Mouse (Mus musculus) layer of hippocampus, adult 8-10 months (tissue): ENCODE results near the gene Snn. TPM values are rescaled to one million over a fixed set of nuclear protein-coding genes. Genes with fewer than 3 reads are reported as not detected.
"Not testable (repeated sequence)": the region's sequence is repeated elsewhere in the genome, so short reads cannot be mapped to it uniquely, and the experiment has no call there.

Experiments used
- DNase-seq, 2 experiments: peaks; one replicate each; pipeline ENCODE4 v3.0.0; 2022; ENCODE audit warnings: low spot score in 2 of 2
- total RNA-seq, 4 experiments: library from RNA; stranded (reverse); gene quantifications; 2 replicates each; pipeline ENCODE4 v1.2.4; 2022

The Snn gene
- total RNA-seq = 100 to 1,000 TPM; 137 to 163 (median 148) TPM

DNA sequence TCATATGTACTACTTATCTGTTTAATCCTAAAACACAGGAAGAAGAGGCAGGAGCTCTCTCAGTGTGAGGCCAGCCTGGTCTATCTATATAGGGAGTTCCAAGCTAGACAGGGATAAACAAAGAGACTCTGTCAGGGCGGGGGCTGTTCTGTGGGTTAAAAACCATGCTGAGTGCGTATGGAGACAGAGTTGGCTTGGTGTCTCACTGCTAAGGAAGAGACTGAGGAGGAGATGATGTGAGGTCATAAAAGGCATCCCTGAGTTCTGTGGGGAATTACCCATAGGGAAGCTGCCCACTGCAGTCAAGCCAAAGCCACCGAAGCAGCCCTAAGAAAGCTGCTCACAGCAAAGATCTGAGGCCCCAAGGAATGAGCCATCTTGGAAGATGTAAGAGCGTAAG, at the start of gene Snn:
TSS of gene Snn (plus strand) at position 301 of the 400 bp plus-strand sequence.
- DNase-seq = no peak

DNA sequence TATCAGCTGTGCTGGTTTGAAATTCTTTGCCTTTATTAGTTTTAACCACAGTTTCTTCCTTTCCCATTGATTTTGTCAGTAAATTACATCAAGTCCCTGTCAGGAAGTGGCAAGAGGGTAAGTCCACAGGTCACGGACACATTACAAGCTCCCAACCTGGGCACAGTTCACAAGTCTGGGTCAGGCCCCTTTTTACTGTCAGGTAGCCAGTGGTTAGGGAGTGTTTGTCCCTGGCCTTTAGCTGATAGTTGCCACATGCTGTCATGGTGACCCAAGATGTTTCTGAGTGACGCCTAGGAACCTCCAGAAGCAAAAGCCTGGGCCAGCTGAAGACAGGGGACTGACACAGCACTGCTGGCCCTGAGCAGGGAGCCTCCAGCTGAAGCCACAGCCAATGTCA, 49.5 kb upstream of the Snn start:
- no peak for DNase-seq

DNA sequence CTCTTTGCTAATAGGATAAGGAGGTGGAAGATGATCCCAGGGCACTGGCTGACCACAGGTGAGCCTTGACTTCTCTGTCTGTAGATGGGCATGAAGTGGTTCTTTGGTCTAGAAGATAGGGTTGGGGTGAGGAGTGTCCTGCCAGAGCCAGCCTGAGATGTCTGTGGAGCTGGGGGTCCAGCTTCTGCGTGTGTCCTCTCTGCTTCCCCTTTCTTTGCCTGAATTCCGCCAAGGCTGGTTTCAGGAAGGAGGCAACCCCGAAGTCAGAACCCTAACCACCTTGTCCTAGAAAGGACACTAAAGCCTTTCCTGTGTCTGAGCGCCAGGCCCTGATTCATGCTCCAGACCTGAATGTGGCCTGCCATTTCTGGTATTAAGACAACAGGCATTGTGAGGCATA, 48.8 kb upstream of the Snn start:
- no peak for DNase-seq

DNA sequence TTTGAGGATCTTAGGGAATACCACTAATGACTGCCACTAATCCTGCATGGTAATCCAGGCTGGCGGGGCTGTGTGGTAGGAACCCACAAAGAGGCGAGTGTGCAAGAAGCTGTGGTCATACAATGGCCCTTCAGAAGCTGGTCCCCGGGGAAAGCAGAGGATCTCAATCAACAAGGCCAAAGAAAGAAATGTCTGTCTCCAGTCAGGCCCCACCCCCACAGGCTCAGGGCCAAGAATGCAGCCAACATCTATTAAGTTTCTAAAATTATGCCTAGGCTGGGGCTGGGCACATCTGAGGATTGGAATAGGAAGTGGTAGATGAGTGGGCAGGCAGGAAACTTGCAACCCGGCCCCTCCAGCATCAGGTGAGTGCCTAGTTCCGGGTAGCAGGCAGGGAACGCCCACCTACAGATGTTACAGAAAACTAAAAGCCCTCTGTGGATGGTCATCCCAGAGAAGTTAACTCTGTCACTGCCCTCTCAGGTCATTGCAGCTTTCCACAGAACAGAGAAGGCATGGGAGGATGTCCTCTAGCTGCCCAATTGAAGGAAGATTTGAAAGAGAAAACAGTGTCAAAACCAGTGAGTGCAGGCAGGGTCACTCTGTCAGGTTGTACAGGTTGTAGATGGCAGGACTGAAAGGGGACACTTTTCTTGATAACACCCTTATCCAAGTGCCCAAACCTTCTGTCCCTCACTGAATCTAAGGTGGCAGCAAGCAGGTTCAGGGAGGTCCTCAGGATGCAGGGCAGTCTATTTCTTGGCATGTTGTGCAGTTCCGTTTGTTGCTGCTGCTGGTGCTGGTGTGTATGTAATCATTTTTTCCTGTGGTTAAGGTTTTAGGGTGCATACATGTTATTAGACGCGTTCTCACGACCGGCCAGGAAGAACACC, 47.9 kb upstream of the Snn start:
- peak; percentile 77 to 79 for DNase-seq

DNA sequence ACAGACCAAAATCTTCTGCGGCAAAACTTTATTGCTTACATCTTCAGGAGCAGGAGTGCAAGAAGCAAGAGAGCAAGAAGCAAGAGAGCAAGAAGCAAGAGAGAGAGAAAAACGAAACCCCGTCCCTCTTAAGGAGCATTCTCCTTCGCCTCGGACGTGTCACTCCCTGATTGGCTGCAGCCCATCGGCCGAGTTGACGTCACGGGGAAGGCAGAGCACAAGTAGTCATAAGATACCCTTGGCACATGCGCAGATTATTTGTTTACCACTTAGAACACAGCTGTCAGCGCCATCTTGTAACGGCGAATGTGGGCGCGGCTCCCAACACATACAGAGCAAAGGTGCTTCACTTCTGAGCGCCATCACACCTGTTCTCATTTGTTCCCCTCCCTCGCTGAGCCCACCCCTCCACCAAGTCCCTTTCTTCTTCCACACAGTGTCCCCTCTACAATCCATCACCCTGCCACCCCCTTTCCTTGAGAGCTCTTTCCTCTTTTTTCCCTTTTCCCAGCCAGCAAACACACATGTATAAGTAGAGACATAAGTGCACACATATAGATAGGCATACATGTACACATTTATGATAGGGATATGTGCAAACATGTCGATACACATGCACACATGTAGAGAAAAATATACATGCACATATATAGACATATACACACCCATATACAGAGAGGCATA, 47.1 kb upstream of the Snn start:
- not testable (repeated sequence) for DNase-seq

DNA sequence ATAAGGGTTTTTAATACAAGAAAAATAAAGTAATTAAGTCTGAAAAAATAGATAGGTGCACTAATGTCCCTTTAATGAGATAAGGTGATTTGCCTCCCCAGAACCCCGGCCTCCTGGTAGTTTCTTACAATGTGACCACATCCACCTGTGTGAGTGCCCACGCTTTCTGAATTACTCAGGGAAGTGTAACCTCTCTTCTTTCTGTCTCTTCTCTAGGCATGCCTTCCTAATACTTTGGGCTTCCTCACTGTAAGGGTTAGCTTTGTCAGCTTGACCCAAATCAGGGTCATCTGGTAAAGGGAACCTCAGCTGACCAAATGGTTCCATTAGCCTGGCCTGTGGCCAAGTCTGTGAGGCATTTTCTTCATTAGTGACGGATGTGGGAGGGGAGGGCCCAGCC, 46.3 kb upstream of the Snn start:
- DNase-seq = no peak

DNA sequence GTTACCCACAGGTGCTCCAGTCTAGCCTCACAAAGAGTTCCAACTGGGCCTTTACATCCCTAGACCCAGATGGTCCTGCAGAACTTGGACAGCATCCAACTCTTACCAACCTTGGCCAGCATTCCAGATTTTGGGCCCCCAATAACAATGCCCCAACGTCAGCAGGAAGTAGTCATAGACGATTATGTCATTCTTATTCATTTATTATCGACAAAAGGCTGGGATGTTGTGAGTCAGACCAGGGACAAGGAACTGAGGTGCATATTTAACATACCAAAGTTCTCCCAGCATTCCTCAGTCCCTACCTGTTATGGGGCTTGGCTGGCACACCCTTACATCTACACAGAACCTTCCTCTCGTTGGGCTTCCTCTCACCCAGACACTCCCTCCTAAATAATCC, 44.4 kb upstream of the Snn start:
- DNase-seq = no peak

DNA sequence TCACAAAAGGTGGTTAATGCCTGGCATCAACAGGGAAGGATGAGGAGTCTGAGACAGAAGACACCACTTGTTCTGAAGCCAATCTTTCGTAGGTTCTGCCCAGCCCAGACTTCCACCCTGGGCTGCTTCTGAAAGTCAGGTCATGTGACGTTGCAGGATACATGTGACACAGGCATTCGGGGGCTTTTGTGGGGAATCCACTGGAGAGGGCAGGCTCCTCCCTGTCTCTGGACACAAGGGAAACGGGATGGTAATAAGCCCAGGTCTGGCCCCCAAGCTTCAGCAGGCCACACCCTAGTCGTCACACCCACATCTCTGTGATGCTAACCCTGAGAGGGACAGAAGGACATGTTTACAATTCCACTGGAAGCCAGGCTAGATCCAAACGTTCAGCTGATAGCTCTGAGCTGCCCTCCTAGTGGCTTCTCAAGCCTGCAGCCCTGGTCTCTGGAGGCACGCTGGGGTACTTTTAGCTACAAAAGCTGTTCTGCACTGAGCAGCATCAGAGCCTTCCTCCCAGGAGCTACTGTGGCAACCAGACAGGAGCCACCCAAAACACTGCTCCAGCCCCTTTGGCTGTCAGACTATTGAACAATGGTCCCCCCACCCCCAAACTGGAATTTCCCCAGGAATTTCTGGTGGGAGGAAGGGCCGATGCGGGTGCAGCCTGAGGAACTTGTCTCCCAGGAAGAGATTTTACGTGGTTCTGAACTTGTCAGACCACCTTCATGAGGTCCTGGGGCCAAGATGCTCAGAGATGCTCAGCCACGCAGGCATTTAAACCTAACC, 42.7 kb upstream of the Snn start:
- DNase-seq = no peak

DNA sequence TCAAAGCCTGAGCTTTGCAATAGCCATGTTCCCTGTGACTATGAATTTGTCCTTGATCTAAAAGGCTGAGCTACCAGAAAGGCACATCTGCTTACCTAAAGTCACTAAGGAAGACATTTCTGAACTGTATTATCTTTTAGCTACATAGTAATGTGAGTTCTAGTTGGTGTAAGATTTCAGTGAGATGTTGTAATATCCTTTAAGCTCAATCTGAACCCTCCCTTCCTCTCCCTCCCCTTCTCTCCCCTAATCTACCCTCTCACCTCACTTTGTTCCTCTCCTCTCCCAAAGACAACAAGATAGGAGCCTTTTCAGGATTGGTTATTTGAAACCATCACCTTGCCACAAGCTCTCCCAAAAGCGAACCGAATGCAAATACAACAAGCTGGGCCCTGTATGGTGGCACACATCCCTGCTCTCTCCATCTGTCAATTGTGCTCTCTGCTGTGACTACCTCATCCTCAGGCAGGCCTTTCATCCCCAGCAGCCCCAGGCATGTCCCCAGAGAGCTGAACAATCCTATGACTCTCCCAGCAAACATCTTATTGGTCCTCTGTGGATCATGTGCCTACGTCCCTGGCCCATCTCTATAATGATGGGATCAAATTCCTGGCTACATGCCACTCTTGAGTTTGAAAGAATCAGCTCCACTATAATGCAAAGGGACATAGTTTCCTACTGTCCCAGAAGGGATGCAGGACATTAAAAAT, 39.2 kb upstream of the Snn start:
- no peak for DNase-seq

DNA sequence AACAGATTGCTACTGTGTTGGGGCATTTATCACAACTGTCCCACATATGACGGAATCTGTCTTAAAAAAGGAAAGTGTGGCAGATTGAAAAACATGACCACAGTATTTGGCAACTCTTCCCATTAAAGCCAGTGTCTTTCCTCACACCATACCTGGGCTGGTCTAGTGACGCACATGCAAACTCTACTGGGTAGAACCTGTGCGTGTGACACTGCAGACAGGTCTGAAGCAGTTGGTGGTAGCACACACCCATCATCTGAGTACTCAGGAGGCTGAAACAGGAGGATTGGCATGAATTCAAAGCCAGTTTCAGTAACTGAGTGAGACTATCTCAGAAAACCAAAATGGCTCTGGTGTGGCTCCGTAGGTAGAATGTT, 38.6 kb upstream of the Snn start:
- no peak for DNase-seq

DNA sequence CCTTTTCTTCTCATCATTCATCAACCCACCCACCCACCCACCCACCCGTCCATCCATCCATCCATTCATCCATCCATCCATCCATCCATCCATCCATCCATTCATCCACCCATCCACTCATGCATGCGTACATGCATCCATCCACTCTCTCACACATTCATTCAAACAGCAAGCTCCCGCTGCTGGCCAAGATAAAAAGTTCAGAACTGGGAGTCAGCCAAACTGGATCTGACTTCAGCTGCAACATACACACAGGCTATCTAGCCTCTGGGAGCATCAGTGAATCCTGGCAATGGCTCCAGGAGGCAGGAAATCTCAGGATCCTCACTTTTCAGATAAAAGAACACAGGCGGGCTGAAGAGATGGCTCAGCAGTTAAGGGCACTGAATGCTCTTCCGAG, 37.1 kb upstream of the Snn start:
- DNase-seq = no peak

DNA sequence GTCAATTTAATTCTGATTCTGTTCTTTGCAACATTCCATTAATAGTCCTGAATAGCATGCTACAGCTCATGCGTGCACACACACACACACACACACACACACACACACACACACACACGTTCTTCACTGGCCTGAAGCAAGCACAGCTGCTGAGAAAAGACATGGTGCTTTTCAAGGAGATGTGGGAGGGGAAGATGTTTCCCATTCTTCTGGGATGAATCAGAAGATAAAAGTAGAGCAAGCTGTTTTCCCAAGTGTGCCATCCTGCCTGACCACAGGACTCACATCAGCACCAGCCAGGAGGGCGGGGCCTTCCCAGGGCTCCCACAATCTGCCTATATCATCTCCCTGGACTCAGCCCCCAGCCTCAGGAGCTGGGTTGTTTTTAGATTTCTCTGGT, 35.9 kb upstream of the Snn start:
- no peak for DNase-seq

DNA sequence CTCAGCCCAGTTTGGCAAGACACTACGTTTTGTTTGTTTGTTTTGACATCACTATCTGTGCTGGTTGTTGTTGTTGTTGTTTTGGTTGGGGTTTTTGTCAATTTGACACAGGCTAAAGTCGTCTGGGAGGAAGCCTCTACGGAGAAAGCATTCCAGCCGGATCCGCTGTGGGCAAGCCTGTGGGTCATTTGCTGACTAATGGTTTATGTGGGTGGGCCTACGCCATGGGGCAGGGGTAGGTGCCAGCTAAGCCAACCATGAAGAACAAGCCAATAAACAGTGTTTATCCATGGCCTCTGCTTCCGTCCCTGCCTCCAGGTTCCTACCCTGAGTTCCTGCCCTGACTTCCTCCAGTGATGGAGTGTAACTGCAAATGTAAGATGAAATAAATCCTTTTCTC, 32.5 kb upstream of the Snn start:
- DNase-seq = no peak

DNA sequence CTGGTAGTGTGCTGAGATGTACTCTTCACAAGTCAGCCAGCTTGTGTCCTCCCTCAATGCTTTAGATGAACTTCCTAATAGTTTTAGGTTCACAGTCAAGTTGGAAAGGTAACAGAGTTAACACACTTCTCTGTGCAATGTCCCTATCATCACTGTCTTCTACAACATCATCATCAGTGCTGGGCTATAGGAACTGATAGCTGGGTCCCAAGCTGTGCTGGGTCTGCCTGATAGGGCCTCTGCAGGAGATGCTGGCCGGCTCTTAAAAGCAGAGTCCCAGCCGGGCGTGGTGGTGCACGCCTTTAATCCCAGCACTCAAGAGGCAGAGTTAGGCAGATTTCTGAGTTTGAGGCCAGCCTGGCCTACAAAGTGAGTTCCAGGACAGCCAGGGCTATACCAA, 29.9 kb upstream of the Snn start:
- no peak for DNase-seq

DNA sequence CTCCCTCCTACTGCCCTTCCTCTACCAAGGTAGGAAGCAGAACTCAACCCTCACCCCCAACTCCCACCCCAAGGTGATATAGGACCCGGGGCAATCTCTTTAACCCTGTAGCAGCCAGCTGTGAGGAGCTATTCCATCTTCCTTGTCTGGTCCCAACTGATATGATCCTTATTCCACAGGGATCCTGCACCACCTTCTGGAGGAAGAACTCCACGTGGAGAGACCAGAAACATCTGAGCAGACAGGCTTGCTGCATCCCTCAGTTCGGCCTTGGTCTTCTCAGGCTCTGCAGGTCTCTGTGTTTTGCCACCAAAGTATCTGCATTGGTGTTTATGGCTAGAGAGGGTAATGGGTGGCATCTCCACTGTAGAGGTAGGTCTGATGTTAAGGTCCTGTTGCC, 29.4 kb upstream of the Snn start:
- DNase-seq = no peak

DNA sequence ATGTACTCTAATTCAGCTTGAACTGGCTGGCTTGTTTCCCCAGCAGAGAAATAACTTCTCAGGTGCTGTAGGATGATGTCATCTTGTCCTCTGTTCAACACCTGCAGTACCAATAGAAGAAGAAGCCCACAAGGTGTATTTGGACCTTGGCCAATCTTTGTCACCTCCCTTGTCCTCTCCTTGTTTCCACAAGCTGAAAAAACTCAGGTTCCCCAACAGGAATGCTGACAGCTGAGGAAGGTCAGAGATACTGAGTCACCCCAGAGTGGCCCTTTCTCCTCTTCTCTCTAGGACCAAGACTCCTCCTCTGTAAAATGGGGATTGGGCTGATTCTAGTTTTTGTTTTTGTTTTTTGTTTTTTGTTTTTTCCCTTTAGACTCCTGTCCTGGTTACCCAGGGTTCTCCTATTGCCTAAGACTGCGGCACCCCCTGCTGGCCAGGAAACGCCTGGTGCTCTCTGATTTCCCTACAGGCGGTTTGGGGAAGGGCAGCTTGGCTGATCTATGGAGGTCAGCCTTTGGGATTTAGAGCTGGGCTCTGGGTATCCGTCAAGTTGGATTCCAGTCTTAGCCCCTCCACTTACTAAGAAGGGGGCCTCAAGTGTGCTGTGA, 26.4 kb upstream of the Snn start:
- peak; percentile 71 to 83 for DNase-seq

DNA sequence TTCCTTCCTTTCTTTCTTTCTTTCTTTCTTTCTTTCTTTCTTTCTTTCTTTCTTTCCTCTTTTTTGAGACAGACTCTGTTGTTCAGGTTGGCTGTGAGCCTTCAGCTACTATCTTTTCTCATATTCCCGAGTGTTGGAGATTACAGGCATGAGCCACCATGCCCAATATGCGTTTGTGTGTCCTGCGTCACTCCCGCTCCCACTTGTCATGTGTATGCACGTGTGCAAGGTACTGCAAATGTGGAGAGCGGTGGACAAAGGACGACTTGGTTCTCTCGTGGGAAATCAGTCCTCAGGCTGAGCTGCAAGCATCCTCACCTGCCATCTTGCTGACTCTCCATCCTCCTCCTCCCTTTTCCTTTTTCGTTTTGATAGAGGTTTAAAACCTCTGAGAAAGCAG, 25.5 kb upstream of the Snn start:
- no peak for DNase-seq

DNA sequence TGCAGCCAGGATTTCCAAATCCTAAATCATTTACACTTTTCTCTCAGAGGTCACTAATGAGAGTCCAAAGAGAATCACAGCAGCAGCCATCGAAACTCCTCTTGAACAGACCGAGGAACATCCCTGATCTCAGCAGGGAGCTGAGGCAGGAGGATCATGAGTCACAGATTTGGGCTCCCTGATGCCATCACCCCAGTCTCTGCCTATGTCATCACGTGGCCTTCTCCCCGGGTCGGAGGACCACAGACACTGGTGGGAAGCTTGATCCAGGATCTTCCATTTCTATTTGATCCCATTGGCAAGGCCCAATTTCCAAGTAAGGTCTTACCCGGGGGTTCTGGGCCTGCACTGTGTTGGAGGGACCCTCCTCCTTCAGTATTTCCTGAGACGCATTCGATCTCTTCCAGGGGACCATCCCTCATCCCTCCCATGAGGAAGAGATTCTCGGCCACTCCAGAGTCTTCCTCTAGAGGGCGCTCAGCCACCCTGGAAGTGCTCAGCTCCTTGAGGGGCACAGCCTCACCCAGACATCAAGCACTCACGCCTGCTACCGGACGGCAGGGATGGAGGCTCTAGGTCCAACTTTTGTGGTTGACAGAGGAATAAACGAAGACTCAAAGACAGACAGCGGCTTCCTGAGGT, 24.8 kb upstream of the Snn start:
- peak; percentile 26 to 61 for DNase-seq

DNA sequence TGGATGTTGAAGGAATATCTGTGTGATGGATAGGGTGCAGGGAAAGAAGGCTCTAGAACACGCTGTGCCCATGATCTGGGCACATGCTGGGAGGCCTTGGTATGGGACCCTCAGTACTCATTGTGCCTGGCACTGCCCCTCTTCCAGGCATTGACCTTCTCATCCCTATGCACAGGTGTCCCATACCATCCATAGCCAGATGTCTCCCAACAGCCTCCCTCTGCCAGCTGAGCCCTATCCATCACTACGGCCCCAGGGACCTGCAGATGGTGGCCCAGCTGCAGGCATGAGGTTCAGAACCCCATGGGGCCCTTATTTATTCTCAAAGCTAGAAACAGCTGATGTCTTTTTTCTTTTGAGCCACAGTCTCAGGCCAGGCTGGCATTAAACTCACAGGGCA, 20.1 kb upstream of the Snn start:
- DNase-seq = no peak

DNA sequence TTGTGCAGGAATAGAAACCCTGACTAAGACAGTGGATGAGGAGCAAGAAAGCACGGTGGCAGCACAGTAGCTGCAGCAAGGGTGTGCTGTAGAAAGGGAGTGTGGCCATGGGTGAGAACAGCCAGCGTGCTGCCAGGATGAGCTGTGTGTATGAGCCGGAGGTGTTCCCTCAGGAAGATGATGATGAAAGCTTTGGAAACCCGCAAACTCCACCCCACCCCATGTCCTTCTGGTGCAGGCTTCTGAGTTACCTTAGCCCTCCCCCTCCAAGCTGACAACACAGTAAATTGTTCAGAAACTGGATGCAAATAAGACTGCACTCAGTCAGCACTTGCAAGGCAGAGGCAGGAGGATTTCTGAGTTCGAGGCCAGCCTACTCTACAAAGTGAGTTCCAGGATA, 17.5 kb upstream of the Snn start:
- DNase-seq = no peak

DNA sequence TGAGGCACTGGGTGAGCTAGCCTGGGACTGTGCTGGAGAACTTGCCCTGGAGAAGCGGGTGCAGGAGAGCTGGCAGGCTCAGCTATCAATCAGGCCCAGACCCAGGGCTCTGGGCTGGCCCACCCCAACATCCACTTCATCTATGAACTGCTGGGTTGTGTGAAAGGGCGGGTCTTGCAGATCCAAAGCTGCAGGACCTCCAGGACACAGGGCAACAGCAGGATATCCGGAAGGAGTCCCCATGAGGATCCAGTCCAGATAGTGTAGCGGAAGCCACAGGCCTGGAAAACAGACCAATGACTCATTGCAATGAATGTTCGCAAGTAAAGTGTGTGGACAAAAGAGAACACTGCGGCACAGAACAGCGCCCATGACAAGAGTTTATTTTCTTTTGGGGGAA, 14.3 kb upstream of the Snn start:
- no peak for DNase-seq
